ENCODE assay signal across 11 mouse cellular contexts in the genomic region with DNA sequence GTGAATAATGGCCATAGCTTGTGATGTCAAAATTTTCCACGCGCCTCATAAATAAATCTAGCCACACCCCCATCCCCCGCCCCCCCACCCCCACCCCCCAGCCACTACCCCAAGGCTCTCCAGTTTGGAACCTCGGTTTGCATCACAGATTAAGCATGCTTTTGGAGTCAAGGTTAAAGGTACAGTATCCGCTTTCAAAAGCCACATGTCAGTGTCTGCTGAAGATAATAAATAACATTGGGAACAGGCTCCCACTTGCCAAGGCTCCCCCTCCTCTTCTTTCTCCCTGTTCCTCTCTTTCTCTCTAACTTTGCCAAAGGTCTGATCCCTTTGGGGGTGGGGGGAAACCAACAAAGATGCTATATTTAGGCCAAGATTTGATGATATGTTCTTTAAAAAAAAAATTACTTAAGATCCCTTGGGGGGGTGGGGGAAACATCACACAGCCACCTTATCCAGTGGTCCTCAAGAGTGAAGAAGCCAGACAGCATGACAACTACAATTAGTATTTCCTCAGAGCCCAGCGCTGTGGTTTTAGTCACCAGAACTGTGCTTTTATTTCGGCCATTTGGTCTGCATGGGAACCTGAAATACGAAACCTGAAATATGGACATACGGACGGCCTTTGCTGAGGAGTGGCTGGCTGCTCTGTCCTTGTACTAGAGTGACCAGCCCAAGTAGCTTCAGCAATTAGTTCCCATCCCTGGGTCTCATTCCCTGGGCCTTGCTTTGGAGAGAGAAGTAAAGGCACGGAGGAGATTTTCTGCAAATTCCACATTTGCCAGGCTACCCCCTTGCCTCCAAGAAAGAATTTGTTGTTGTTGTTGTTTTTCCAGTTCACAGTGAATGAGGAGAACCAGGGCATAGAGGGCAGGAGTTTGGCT.
A peak's percentile ranks its signal among the peaks of the same experiment; 100 is the strongest.
DNase-seq lines count a peak whose midpoint lies in the region; ATAC-seq and TF ChIP-seq lines count a peak whose summit lies in the region.
"Had no signal": no experiment of that assay in that cellular context is flagged by ENCODE, and none has a peak within 500 bp of the region (broad histone marks: within the 10 kb centered on the region; RNA-seq: fewer than 3 reads in every experiment).

No protein-coding gene starts in this region.

- ATAC-seq in midbrain, embryonic 11.5 days (ENCODE audit: low FRiP score), result no peak
- no peak for ATAC-seq in intestine, embryonic 16.5 days
- ATAC-seq in stomach, postnatal 0 days (ENCODE audit: low FRiP score, low TSS enrichment), result no peak

- no peak overlapping the region for H3K9ac ChIP-seq in midbrain, embryonic 11.5 days (ENCODE audit: low read length)
- no peak overlapping the region for H3K9ac ChIP-seq in intestine, embryonic 16.5 days (ENCODE audit: low read depth, low read length)
- H3K9ac ChIP-seq in stomach, postnatal 0 days (ENCODE audit: low read length), result no peak overlapping the region

- no peak overlapping the region for H3K4me3 ChIP-seq in midbrain, embryonic 10.5 days
- no peak overlapping the region for H3K4me3 ChIP-seq in midbrain, embryonic 11.5 days (ENCODE audit: low read depth, low read length)
- no peak overlapping the region for H3K4me3 ChIP-seq in intestine, embryonic 16.5 days (ENCODE audit: low read length)
- H3K4me3 ChIP-seq in stomach, postnatal 0 days (ENCODE audit: low read depth, low read length), result no peak overlapping the region
- H3K4me3 ChIP-seq: megakaryocyte, embryonic 14.5 days had no signal

- no peak for TF ChIP-seq EP300 in stomach, postnatal 0 days (optimal IDR thresholded peaks at IDR 0.05)

- no peaks in the 10 kb centered on the region for H3K36me3 ChIP-seq in midbrain, embryonic 10.5 days
- H3K36me3 ChIP-seq in midbrain, embryonic 11.5 days (ENCODE audit: control insufficient read depth, insufficient read depth, low read length), result no peaks in the 10 kb centered on the region
- H3K36me3 ChIP-seq in intestine, embryonic 16.5 days (ENCODE audit: control insufficient read depth, insufficient read depth, low read length), result no peaks in the 10 kb centered on the region
- H3K36me3 ChIP-seq in stomach, postnatal 0 days (ENCODE audit: control insufficient read depth, insufficient read depth, low read length), result no peaks in the 10 kb centered on the region

- H3K4me2 ChIP-seq in midbrain, embryonic 11.5 days, result no peak overlapping the region
- peak overlapping the region; percentile 42 for H3K4me2 ChIP-seq in intestine, embryonic 16.5 days (ENCODE audit: low read depth, low read length)
- peak overlapping the region; percentile 39; the same call in 1 of the 2 replicates for H3K4me2 ChIP-seq in stomach, postnatal 0 days (replicated peaks; ENCODE audit: low read depth)

- peak overlapping the region; percentile 57; the same call in 1 of the 2 replicates for H3K27ac ChIP-seq in midbrain, embryonic 10.5 days (replicated peaks)
- no peak overlapping the region for H3K27ac ChIP-seq in midbrain, embryonic 11.5 days (ENCODE audit: low read depth, low read length)
- H3K27ac ChIP-seq in intestine, embryonic 16.5 days (ENCODE audit: low read length), result no peak overlapping the region
- no peak overlapping the region for H3K27ac ChIP-seq in stomach, postnatal 0 days (replicated peaks)

- TF ChIP-seq CTCF in stomach, postnatal 0 days (IDR thresholded peaks at IDR 0.05; ENCODE audit: low read depth), result no peak

- peak; percentile 61 for DNase-seq in heart, adult 11 months
- no peak for DNase-seq in heart, postnatal 25 days (ENCODE audit: low spot score)
- DNase-seq in midbrain, embryonic 10.5 days (ENCODE audit: low spot score), result no peak
- DNase-seq in midbrain, embryonic 11.5 days (ENCODE audit: low spot score, missing footprints), result no peak
- no peak for DNase-seq in stomach, postnatal 0 days (ENCODE audit: low spot score)
- no peak for DNase-seq in urinary bladder, adult 2 months (ENCODE audit: low spot score)
- DNase-seq in urinary bladder, postnatal 10 days (ENCODE audit: low spot score), result no peak
- DNase-seq: layer of hippocampus, postnatal 36 days; right cerebral cortex, postnatal 4 days had no signal

- 69% methylated on average over 11 of the region's 11 CpGs for WGBS in midbrain, embryonic 10.5 days
- 73% methylated on average over 11 of the region's 11 CpGs for whole genome bisulfite sequencing in midbrain, embryonic 11.5 days
- WGBS in intestine, embryonic 16.5 days, result 60% methylated on average over 11 of the region's 11 CpGs
- 59% methylated on average over 11 of the region's 11 CpGs for WGBS in stomach, postnatal 0 days

- H3K9me3 ChIP-seq in midbrain, embryonic 10.5 days (replicated peaks), result no peaks in the 10 kb centered on the region
- peaks cover 2% of the 10 kb centered on the region; the same call in 1 of the 2 replicates for H3K9me3 ChIP-seq in midbrain, embryonic 11.5 days (ENCODE audit: control insufficient read depth, low read length)
- 0 out of 2 replicates have a peak, but pooled peaks cover 2% of the 10 kb centered on the region for H3K9me3 ChIP-seq in intestine, embryonic 16.5 days (ENCODE audit: control insufficient read depth, low read length)
- no peaks in the 10 kb centered on the region for H3K9me3 ChIP-seq in stomach, postnatal 0 days (ENCODE audit: control insufficient read depth, low read length)

- intact Hi-C loops in heart, postnatal 25 days (cut with DNase I), result no loop called here

- peaks cover 11% of the 10 kb centered on the region for H3K4me1 ChIP-seq in midbrain, embryonic 10.5 days
- H3K4me1 ChIP-seq in midbrain, embryonic 11.5 days (ENCODE audit: control insufficient read depth, insufficient read depth, low read length), result 0 out of 2 replicates have a peak, but pooled peaks cover 2% of the 10 kb centered on the region
- H3K4me1 ChIP-seq in intestine, embryonic 16.5 days (ENCODE audit: control insufficient read depth, insufficient read depth, low read length), result peaks cover 6% of the 10 kb centered on the region; the same call in 1 of the 2 replicates
- H3K4me1 ChIP-seq in stomach, postnatal 0 days (replicated peaks; ENCODE audit: control insufficient read depth, insufficient read depth), result no peaks in the 10 kb centered on the region
- H3K4me1 ChIP-seq: megakaryocyte, embryonic 14.5 days had no signal

- H3K27me3 ChIP-seq in midbrain, embryonic 10.5 days (ENCODE audit: low read depth, poor library complexity, severe bottlenecking), result no peaks in the 10 kb centered on the region
- H3K27me3 ChIP-seq in midbrain, embryonic 11.5 days (ENCODE audit: control insufficient read depth, insufficient read depth, low read length), result no peaks in the 10 kb centered on the region
- H3K27me3 ChIP-seq in intestine, embryonic 16.5 days (replicated peaks; ENCODE audit: control insufficient read depth, insufficient read depth, low read length), result no peaks in the 10 kb centered on the region
- H3K27me3 ChIP-seq in stomach, postnatal 0 days (ENCODE audit: control insufficient read depth, insufficient read depth, low read length), result no peaks in the 10 kb centered on the region
- H3K27me3 ChIP-seq: megakaryocyte, embryonic 14.5 days had no signal
